Mouse (Mus musculus): ENCODE data around the gene Insm1.

Insm1 gene

GRCm38 (mm10) chr2:146221076-146221928 lies at the start of gene Insm1:
Gene Insm1, plus strand, starts transcription at chr2:146221921.
- DNase-seq, result peak; percentile 9 to 35

- no peak for DNase-seq
Observed at GRCm38 (mm10) chr2:146172106-146172505, 49.6 kb upstream of the Insm1 start.

- DNase-seq, result no peak
Observed at GRCm38 (mm10) chr2:146174173-146174572, 47.5 kb upstream of the Insm1 start.

- DNase-seq, result no peak
Observed at GRCm38 (mm10) chr2:146178718-146179117, 43.0 kb upstream of the Insm1 start.

GRCm38 (mm10) chr2:146183830-146184793 lies 37.6 kb upstream of the Insm1 start:
- no peak for DNase-seq

- DNase-seq, result no peak
Observed at GRCm38 (mm10) chr2:146196126-146196525, 25.6 kb upstream of the Insm1 start.

- no peak for DNase-seq
Observed at GRCm38 (mm10) chr2:146197947-146198346, 23.8 kb upstream of the Insm1 start.

GRCm38 (mm10) chr2:146210968-146211367 lies 10.8 kb upstream of the Insm1 start:
- DNase-seq, result no peak

- DNase-seq, result peak; percentile 2 to 7
Observed at GRCm38 (mm10) chr2:146214715-146215114, 7.0 kb upstream of the Insm1 start.

GRCm38 (mm10) chr2:146216111-146217064 lies 5.3 kb upstream of the Insm1 start:
- DNase-seq, result no peak

GRCm38 (mm10) chr2:146217227-146217980 lies 4.3 kb upstream of the Insm1 start:
- no peak for DNase-seq

- no peak for DNase-seq
Observed at GRCm38 (mm10) chr2:146218161-146218691, 3.5 kb upstream of the Insm1 start.

- DNase-seq, result no peak
Observed at GRCm38 (mm10) chr2:146218881-146219535, 2.7 kb upstream of the Insm1 start.

- DNase-seq, result no peak
Observed at GRCm38 (mm10) chr2:146219791-146220190, 1.9 kb upstream of the Insm1 start.

- DNase-seq, result no peak
Observed at GRCm38 (mm10) chr2:146220591-146221075, 1.1 kb upstream of the Insm1 start.

GRCm38 (mm10) chr2:146221929-146222278 lies 183 bp downstream of the Insm1 start:
- peak in 1 of 2 experiments; percentile 12 for DNase-seq

- peak; percentile 2 to 9 for DNase-seq
Observed at GRCm38 (mm10) chr2:146222279-146223175, 806 bp downstream of the Insm1 start.

- DNase-seq, result peak in 1 of 2 experiments; percentile 11
Observed at GRCm38 (mm10) chr2:146223176-146223905, 1.6 kb downstream of the Insm1 start.

GRCm38 (mm10) chr2:146224141-146224540 lies 2.4 kb downstream of the Insm1 start:
- no peak for DNase-seq

Measured in thymus, postnatal 36 days (tissue).